Mouse (Mus musculus) heart, postnatal 25 days (tissue): ENCODE data around the gene Tbxas1. TPM values are rescaled to one million over a fixed set of nuclear protein-coding genes. Genes with fewer than 3 reads are reported as not detected.

ENCODE experiments used
- DNase-seq: peaks from one replicate; pipeline ENCODE4 v3.0.0; 2022; ENCODE audit warnings: low spot score
- intact Hi-C: fragments of 180-260 bp; cut with DNase I; formaldehyde crosslinking; loops from one replicate; pipeline ENCODE4 v1.15.1; 2025
- total RNA-seq, 2 experiments: library from RNA; stranded (reverse); gene quantifications; 2 replicates each; pipeline ENCODE4 v1.2.3; 2021

The Tbxas1 gene
- total RNA-seq, 2 experiments from 2014 or later, result 1.8 to 2.0 TPM

DNA sequence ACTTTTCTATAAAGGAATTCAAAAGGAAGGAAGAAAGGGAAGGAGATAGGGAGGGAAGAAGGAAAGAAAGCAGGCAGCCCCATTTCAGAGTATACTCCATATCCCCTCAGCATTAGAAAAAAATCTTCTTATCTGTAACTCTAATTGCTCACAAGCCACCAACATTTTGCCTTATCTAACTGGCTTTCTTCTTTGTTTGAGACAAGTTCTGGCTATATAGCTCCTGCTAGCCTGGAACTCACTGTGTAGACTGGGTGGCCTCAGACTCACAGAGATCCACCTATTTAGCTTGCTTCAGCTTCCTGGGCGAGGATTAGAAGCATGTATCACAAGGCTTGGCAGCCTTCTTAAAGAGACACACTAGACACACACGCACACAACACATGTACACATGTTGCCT lies 23.5 kb upstream of the Tbxas1 start:
- intact Hi-C loops, result no loop called here
- DNase-seq, result no peak

DNA sequence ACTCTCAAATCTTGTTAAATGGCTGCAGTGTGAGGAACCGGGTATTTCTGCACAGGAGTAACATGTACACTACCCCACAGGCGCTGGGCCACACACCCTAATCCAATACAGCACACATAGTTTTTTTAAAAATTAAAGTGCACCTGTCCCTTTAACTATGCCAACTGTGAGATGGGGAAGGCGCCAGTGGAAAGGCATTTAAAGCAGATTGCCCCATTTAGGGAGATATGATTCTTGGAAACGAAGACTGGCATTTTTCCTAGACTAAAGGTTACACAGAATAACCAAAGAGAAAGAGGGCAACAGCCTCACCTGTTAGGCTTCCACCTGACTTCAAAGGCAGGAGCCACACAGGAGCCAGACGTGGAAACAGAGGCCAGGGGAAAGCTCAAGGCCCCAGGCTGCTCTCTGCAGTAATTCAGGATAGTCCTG lies 21.6 kb upstream of the Tbxas1 start:
- intact Hi-C loops, result no loop called here
- DNase-seq, result no peak

DNA sequence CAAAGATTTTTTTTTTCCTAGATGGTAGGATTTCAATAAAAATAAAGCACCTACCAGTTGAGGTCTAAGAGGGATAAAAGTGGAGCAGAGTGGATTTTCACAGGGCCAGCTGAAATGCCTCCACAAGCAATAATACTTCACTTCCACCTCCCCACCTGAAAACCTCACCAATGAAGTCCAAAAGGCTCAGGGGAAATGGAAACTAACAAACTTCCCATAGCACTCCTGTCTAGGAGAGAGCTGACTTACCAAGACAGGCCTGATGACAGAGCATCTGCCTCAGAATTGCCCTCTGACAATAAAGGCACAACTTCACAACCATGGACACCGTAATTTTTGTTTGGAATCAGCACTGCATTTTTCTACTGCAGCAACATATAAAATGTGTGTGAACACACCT lies 15.4 kb upstream of the Tbxas1 start:
- intact Hi-C loops, result no loop called here
- DNase-seq, result no peak

DNA sequence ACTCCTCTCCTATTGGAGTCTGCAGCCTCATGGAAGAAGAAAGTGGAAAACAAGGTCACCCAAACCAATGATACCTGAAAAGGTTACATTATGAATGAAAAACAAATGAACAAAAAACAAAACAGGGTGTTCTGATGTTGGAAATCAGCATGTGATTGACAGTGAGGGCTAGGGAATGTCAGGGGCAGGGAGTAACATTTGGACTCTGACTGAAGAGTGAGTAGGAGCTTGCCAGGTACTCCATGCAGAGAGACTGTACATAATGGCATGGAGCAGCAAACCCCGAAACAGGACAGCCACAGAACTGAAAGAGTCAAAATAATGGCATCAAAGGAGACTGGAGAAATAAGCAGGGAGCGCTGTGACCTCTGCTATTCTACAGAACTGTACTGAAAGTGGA lies 14.9 kb upstream of the Tbxas1 start:
- intact Hi-C loops, result no loop called here
- DNase-seq, result no peak

DNA sequence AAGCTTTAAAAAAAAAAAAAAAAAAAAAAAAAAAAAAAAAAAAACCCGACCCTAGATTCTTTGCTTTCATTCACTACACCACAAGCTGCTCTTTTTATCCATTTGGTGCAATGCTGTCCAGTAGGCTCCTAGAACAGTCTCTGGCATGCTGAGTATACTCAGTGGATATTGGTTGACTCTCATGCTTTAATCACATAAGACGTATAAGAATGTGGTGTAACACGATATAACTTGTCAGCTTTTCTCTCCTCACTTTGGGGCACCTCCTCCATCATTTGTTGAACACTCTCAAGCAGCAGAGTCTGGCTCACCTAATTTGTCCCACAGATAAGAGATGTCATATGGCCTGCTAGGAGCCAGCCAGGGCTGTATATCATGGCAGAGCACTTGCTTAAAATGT lies 11.6 kb upstream of the Tbxas1 start:
- intact Hi-C loops, result no loop called here
- DNase-seq, result no peak

DNA sequence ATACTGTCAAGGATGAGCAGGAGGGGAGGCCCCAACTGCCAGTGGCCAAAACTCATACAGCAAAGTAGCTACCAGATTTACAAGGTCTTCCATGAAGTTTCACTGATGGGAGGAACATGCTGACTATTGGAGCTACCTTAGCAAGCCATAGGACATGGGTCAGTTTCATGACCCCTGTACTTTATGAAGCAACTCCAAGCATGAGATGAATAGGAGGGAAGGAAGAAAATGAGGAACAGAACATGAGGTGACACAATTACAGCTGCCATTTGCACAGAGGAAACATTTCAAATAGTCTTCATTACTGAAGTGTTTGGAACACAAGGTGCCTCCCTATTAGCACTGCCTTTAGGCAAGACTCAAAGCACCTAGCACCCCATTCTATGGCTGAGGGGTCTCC lies 9.4 kb upstream of the Tbxas1 start:
- intact Hi-C loops, result loop anchor here (5.0 kb wide), 1 partner anchor 64 kb away; no protein-coding TSS in a partner anchor

DNA sequence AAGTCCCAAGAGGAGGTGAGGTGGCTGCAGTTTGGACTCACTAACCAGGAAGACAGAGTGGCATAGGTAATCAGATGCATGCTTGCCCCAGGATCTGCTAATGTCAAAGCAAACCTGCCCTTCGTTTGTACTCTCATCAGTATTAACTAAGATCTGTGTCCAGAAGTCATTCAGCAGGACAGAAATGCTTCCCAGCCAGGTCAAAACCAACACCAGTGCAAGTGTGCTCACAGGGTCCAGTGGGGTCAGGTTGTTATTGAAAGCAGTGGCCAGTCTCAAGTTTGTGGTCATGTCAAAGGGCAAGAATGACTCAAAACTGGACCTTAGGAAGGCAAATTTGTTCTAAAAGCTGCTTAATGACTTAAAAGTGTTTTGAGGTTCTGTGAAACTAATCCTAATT lies 8.8 kb upstream of the Tbxas1 start:
- intact Hi-C loops, result loop anchor here (5.0 kb wide), 1 partner anchor 64 kb away; no protein-coding TSS in a partner anchor
- no peak for DNase-seq

More for the DNA sequence above, 9.4 kb upstream of the Tbxas1 start:
- DNase-seq, result no peak

DNA sequence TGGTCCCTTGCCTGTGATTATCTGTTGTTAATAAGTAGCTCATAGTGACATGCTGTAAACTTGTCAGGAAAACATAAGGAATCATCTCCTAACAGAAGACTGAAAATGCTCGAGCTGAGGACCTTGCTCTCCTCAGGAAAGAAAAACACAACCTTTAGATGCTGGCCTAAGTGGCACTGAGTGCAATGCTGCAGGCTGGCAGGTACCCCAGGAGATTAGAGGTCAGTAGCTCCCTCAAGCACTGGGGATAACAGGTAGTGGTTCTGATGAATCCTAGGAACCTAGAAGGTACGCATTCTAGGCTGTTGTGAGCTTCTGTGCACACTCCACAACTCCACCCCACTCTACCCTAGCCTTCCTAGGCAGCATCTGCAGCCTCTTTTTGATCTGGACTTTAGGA lies 8.4 kb upstream of the Tbxas1 start:
- no peak for DNase-seq
- intact Hi-C loops, result loop anchor here (5.0 kb wide), 1 partner anchor 64 kb away; no protein-coding TSS in a partner anchor

DNA sequence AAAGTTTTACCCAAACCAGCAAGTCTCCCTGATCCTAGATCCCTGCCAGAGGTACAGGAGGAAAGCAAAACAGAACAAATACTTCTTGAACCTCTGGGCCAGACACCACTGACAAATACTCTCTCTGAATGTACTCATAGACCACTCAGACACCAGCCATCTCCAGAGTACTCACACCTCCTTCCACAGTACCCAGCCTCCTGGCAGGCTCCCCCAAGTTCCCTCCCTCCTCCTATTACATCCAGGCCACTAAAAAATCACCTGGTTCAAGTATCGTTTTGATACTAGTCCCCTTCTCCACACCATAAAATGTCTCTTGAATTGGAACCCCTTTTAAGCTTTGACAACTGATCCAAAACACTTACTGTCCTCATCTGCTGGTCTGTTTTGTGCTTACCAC lies 7.9 kb upstream of the Tbxas1 start:
- DNase-seq, result no peak
- intact Hi-C loops, result loop anchor here (5.0 kb wide), 1 partner anchor 65 kb away; no protein-coding TSS in a partner anchor

DNA sequence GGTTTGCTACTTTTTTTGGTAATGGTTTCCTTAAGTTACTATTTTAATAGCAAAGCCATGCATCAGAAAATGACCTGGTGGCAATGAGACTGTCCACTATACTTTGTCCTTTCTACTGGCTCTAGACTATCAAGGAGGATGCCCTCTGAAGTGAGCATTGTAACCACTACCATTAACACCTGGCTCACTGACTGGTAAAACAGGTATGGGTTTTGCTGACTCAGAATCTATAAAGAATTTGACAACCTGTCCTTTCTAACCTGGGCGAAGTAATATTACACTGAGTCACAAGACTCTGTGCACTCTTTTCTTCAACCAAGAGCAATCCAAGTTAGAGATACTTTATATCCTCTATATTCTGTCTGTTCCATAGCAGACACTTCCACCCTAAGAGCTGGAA lies 6.2 kb upstream of the Tbxas1 start:
- DNase-seq, result no peak
- intact Hi-C loops, result loop anchor here (5.0 kb wide), 1 partner anchor 67 kb away; no protein-coding TSS in a partner anchor

DNA sequence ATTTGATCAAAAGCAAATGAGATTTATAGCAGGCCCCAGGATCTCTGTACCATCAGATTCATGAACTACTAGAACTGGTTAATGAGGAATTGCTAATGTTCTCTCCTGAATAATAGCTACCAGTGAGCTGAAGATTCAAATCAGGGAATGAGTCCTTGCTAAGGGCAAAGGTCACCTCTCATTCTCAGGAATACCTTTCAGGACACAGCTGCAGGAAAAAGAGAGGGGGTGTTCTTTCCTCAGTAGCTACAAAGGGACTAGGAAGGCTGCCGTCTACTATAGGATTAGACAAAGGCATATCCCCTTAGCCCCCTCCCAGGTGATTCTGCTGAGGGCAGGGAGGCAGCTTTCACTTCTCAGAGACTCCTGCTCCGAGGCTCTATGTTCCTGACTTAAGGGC lies 5.1 kb upstream of the Tbxas1 start:
- no peak for DNase-seq
- intact Hi-C loops, result loop anchor here (10.0 kb wide), 1 partner anchor 335 kb away; the partner anchor contains the start of gene Fmc1

DNA sequence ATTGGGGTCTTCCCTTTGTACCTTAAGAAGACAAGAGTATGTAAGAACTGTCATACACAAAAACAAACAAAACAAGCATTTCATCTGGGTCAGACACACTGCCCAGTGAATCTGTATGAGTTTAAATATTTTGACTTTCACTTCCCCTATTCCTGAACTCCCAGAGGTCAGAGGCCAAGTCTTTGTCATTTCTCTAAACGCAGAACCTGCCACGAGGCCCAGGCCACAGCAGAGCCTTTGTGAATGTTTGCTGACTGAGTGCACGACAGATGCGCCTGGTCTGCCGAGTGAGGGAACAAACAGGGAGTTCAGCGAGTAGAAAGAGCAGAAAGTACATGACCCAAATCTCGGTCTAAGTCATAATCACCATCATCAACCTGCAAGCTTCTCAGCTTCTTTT lies 4.2 kb upstream of the Tbxas1 start:
- intact Hi-C loops, result loop anchor here (10.0 kb wide), 1 partner anchor 336 kb away; the partner anchor contains the start of gene Fmc1
- no peak for DNase-seq

DNA sequence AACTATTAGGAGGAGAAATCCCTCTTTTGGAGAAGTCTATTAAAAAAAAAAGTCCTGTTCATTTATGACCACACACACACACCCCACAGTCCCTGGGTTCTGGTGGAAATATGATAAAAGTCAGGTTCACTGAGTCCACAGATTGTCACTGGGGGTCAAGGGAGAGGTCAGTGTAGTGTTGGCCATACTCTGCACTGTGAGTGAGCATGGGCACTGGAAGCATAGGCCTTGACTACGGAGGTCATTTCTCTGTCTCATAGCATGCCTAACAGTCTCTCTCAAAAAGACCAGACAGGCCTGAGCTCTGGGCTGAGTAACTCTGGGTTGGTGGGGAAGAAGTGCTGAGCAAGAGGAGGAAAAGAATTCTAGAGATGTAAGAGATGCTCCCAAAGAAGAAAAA lies 1.9 kb upstream of the Tbxas1 start:
- no peak for DNase-seq
- intact Hi-C loops, result loop anchor here (10.0 kb wide), 1 partner anchor 339 kb away; the partner anchor contains the start of gene Fmc1

DNA sequence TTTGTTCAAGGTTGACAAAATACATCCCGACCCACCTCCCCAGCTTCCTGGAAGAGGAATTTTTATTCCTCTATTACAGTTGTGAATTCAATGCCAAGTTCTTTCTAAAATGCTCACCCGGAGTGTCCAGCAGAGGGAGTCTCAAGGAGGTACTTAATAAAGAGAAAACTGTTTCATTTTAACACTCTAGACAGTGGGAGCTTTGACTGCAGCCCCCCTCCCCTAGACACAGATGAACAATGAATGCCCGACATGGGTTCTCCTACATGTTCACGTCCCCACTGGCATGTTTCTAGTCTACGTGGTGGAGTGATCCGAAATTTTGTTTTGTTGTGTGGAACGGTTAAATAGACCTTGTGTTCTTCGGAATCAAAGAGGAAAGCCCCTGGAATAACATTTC lies 1.2 kb upstream of the Tbxas1 start:
- no peak for DNase-seq
- intact Hi-C loops, result loop anchor here (2.0 to 10.0 kb wide), 2 partner anchors 193 to 339 kb away; partner anchors contain the start of gene Fmc1

DNA sequence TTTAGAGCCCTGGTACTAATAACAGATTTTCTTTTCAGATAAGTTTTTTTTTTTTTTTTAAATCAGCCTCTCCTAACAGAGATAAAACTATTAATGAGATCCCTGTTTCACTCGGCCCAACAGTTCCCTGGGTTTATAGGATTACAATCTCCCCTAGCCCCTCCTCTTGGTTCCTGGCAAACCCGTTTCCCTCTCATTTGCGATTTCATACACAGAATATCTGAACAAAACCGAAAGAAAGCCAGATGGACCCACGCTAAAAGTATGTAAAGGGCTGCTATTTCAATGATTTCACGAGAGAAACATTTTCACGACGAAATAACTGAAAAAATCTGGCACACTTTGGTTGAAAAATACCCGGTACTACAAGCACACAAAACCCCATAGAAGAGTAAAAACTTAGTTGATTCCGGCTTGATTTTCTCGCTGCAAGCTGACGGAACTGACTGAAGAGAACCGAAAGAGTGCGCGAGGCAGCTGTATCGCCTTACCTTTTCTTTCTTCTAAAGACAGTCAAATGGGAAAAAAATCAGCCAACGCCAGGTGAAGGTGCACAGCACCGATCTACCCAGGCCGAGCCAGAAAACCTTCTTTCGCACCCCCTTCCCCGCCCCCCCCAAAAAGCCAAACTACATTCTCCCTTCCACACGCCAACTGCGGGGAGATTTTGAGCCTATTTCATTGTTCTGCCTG lies 493 bp upstream of the Tbxas1 start:
- no peak for DNase-seq
- intact Hi-C loops, result loop anchor here (2.0 to 10.0 kb wide), 2 partner anchors 192 to 340 kb away; partner anchors contain the start of gene Fmc1

DNA sequence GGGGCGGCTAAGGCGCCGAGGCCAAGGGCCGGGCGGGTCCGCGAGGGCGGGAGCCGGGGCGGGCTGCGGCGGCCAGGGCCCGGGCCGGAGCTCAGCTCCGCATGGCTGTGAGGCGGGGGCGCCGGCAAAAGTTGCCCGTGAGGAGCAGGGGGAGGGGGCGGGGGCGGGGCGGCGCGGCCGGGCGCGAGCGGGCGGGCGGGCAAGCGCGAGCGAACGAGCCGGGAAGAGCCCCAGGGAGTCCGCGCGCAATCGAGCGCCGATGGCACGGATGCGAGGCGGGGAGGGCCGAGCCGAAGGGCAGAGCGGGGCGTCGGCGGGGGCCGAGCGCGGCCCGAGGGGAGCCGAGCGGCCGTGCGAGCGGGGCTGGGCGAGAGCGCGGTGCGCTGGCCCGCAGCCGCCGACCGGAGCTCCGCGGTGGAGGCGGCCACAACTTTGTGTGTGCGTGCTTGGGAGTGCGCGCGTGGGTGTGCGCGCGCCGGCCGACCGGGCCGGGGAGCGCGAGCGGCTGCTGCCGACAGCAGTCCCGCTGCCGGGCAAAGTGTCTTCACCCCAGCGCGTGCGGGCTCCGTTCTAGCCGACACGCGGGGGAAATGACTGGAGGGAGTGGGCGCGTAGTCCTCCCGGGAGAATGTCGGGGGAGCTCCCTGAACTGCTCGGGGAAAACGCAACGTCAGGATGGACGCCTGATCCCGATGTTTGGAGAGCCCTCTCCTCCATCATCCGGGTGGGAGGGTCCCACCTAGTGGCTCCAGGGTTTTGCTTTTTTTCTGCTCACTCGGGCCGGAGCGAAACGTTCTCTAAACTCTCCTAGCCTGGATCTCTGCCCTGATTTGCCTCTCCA lies 1.1 kb downstream of the Tbxas1 start, which contains the start of gene Hipk2:
Gene Hipk2 (minus strand): TSS at position 95 of the 841 bp plus-strand sequence.
- intact Hi-C loops, result loop anchor here (2.0 to 10.0 kb wide), 2 partner anchors 35 to 341 kb away; partner anchors contain the start of gene Fmc1
- DNase-seq, result peak; percentile 70

DNA sequence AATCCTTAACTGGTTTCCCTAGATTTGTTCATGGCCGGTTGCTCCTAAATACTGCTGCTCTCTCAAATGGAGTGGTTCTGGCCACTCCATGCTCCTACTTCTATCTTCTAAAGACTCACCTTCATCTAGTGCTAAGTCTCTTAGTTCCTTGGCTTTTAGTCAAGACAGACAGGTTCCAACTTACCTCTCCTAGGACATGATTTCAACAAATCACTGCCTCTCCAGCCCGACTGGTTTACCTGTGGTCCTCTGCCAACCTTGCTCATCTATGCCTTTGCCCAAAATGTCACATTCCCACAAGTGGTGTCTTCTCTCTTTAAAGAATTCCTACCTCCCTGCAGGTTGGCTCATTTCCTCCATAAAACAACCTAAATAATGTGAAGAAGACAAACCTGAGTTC lies 2.5 kb downstream of the Tbxas1 start:
- intact Hi-C loops, result loop anchor here (2.0 to 10.0 kb wide), 2 partner anchors 33 to 343 kb away; partner anchors contain the start of gene Fmc1
- DNase-seq, result no peak

DNA sequence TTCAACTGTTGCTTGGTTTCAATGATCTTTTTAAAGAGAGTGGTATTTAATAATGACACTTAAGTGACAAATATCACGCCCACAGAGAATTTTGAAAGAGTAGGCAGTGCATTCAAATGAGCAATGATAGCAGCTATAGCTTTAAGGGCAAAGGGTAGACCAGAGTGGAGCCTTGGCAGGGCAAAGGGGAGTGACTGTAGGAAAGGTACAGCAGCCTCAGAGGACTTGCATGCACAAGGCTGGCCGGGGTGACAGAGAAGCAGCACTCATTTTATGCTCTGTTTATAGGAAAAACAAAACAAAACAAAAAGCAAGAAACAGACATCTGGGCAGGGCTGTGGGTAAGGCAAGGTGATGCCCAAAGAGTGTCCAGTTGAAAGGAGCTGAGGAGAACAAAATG lies 6.3 kb downstream of the Tbxas1 start:
- intact Hi-C loops, result no loop called here

DNA sequence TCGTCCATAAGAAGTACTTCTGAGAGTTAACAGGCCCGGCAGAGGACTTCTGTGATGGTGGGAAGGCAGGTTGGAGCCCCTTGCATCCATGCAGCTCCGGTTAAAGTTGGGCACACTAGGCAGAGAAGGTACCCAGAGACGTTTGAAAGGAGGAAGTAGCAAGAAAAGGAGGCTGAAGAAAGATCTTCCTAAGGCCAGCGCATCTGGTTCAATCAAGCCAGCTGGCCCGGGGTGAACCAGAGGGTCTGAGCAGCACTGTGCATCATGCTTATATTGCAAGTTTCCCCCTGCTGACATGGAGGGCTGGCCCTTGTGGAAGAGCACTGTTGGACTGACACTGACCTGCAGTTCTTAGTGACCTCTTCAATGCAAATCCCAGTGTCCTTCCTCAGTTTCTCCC lies 6.8 kb downstream of the Tbxas1 start:
- no peak for DNase-seq
- intact Hi-C loops, result no loop called here

More for the DNA sequence above, 6.3 kb downstream of the Tbxas1 start:
- no peak for DNase-seq

DNA sequence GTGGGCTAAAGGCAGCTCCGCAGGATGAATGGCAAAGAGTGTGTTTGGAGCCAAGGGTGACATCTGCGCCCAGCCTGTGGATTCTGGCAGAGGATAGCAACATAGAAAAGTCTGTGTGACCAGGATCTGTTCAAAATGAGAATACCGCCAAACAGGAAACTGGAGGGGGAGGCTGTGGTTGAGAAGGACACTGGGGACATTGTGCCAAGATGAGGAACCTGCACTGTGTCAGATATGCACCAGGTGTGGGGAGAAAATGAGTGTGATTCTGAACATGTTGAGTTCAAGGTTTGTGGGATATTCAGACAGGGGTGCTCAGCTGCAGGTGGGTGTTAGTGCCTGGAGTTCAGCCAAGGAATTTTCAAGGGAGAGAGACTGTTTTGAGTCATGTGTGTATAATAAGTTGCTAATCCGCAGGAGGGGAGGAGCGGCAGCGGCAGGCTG lies 7.5 kb downstream of the Tbxas1 start:
- DNase-seq, result no peak
- intact Hi-C loops, result no loop called here
